Mouse (Mus musculus): ENCODE measurements around the gene Pnpla7. TPM values are rescaled to one million over a fixed set of nuclear protein-coding genes. Genes with fewer than 3 reads are reported as not detected.
A peak's percentile ranks its signal among the peaks of the same experiment; 100 is the strongest.
"Not testable (repeated sequence)": the region's sequence is repeated elsewhere in the genome, so short reads cannot be mapped to it uniquely, and the experiment has no call there.

Gene Pnpla7
- 8.5 and 10.4 TPM in 2 replicates for polyA plus RNA-seq (2011; ENCODE audit: insufficient read length, low read depth, missing spikeins)

DNA sequence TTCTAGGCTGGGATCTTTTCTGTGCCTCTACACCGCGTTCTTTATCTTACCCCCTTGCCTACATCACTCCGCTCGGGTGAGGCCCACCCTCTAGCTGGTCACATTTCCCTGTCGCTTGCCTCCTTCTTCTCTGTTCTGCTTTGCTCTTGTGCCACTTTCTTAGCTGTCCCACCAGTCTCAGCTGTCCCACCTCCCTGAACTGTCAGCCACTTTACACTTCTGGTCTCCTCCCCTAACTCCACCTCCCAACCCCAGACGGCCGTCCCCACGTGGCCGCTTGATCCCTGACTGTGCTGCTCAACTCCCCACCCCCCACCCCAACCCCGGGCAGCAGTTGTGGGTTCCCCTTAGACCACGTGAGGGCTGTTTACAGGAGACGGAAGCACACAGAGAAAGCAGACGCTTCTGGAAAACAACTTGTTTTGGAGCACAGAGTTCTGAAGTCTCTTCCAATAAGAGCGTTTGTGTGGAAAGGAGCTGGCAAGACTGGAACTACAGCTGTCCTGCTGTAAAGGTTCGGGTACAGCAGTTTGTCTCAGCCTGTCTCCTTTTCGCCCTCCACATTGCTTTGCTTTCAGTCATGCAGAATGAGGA is at the start of gene Pnpla7:
Gene Pnpla7 (plus strand): TSS at position 330 of the 594 bp plus-strand sequence.
- TF ChIP-seq CTCF (IDR thresholded peaks at IDR 0.05; ENCODE audit: borderline replicate concordance, insufficient read depth, low read length) (no peak), POLR2A (IDR thresholded peaks at IDR 0.05; ENCODE audit: low read depth, low read length) (peak; percentile 65; the same call in 1 of the 2 replicates)
- Histone ChIP-seq H3K27ac (ENCODE audit: insufficient read depth, low read length) (no peak within 1 kb of the TSS; the same call in 1 of the 2 replicates), H3K4me1 (ENCODE audit: control insufficient read depth, insufficient read depth, low read length) (peaks cover 6% of the 10 kb centered on the region; the same call in 1 of the 2 replicates)

DNA sequence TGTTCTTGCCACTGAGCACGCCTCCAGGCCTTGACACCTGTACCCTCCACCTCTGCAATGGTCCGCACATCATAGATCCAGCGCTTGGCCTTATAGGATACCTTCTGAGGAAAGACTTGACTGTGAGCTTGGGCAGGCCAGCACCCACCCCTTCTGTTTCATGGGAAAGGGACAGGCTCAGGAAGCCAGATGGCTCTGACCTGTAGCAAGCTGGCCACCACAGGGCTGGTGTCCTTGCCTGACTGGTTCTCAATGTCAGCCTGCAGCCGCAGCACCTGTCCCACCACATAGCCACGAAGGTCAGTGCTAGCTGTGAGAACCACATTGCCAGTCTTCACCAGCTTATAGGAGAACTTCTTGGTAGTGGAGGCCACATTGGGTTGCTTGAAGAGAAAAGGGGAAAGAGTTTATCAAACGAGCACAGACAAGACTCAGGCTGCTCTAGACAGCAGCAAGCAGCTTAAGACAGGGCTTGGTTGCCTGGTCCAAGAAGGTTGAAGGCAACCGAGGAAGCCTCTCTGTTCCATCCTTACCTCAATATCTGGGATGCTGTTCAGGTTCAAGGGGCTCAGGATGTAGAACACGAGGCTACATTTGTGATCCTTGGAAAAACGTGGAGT is 49.4 kb upstream of the Pnpla7 start:
- Histone ChIP-seq H3K4me3 (ENCODE audit: insufficient read depth, low read length) (no peak overlapping the region), H3K27ac (ENCODE audit: insufficient read depth, low read length) (no peak overlapping the region), H3K4me1 (ENCODE audit: control insufficient read depth, insufficient read depth, low read length) (no peaks in the 10 kb centered on the region)
- TF ChIP-seq POLR2A (IDR thresholded peaks at IDR 0.05; ENCODE audit: low read depth, low read length) (no peak), CTCF (IDR thresholded peaks at IDR 0.05; ENCODE audit: borderline replicate concordance, insufficient read depth, low read length) (no peak)

More for the DNA sequence above, at the start of gene Pnpla7:
- H3K4me3 ChIP-seq (ENCODE audit: insufficient read depth, low read length) = peak within 1 kb of the TSS; percentile 86

DNA sequence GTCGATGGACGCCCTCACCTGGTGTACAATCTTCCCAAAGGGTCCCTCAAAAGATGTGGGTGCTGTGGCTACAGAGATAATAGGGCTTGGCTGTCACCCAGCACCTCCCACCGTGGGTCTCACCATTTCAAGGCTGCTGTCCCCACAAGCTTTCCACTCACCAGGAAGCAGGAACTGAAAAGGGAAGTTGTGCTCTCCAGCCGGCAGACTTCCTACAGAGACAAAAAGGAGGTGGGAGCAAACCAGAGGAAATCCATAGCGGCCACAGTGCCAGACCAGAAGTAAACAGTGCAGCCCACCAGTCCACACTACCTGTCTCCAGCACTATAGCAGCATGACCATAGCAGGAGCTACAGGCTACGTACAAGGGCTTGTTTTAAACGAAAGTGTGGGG is 48.9 kb upstream of the Pnpla7 start:
- H3K27ac ChIP-seq (ENCODE audit: insufficient read depth, low read length) = no peak overlapping the region
- H3K4me3 ChIP-seq (ENCODE audit: insufficient read depth, low read length) = no peak overlapping the region
- TF ChIP-seq CTCF (IDR thresholded peaks at IDR 0.05; ENCODE audit: borderline replicate concordance, insufficient read depth, low read length) (no peak), POLR2A (IDR thresholded peaks at IDR 0.05; ENCODE audit: low read depth, low read length) (no peak)
- H3K4me1 ChIP-seq (ENCODE audit: control insufficient read depth, insufficient read depth, low read length) = no peaks in the 10 kb centered on the region

DNA sequence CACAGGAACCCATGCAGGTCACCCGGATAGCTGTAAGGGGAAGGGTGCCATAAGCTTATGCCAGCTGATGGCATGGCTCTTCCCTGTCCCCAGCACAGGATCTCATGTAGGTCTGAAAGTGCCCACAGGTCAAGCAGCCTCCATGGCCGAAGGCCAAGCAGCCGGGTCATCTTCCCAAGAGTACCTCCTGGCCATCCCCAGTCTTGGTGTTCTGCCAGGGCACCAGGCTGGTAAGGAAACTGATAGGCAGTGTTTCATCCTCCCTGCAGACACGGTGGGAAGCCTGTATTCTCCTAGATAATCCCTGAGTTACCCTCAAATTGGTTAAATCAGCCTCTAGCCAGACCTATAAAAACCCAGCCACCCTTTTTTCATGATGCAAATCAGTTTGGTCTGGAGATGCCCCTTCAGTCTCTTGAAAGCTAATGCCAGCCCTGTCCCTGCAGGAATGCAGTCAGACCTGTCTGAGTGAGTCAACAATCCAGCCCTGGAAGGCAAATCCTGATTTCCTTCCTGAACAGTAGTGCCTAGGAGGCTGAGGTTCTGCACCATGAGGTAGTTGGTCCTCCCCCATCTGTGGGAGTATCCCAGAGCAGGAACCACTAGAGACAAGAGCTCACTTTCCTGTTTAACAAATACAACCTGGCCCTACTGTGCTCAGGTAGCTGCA is 47.9 kb upstream of the Pnpla7 start:
- Histone ChIP-seq H3K27ac (ENCODE audit: insufficient read depth, low read length) (no peak overlapping the region), H3K4me1 (ENCODE audit: control insufficient read depth, insufficient read depth, low read length) (no peaks in the 10 kb centered on the region), H3K4me3 (ENCODE audit: insufficient read depth, low read length) (no peak overlapping the region)
- TF ChIP-seq POLR2A (IDR thresholded peaks at IDR 0.05; ENCODE audit: low read depth, low read length) (no peak), CTCF (IDR thresholded peaks at IDR 0.05; ENCODE audit: borderline replicate concordance, insufficient read depth, low read length) (no peak)

DNA sequence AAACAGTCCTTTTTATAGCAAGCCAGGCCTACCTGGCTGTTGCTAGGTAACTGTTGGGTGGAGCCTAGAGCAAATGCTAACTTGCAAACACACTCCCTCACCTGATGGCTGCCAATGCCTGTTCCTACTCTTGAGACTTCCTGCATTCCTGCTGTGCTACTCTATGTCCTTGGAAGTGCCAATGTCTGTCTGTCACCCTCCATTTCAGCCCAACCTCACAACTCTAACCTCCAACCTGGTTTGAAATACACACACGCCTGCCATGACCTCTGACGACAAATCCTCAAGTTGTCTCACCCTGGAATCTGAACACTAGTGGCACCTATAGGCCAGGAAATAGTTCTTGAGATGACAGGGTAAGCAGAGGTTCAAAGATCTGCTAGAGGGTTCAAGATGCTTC is 46.7 kb upstream of the Pnpla7 start:
- no peak overlapping the region for H3K27ac ChIP-seq (ENCODE audit: insufficient read depth, low read length)
- no peak overlapping the region for H3K4me3 ChIP-seq (ENCODE audit: insufficient read depth, low read length)
- TF ChIP-seq CTCF (IDR thresholded peaks at IDR 0.05; ENCODE audit: borderline replicate concordance, insufficient read depth, low read length) = no peak
- no peak for TF ChIP-seq POLR2A (IDR thresholded peaks at IDR 0.05; ENCODE audit: low read depth, low read length)
- no peaks in the 10 kb centered on the region for H3K4me1 ChIP-seq (ENCODE audit: control insufficient read depth, insufficient read depth, low read length)

DNA sequence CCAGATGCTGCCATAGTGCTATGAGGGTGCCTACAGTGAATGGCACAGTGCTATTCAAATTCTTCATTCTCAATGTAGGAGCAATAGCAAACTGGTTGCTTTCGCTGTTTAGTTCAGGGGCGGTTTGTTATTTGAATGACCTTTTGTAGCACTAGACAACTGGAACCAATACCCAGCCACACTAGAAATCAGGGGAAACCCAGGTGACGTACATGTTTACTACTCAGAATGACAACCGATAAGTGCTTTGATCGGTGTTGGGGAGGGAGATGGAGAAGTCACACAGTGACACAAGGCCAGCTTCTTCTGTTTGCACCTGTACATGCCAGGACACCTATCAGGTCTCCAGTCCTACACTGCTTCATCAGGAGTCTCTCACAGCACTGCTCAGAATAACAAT is 46.2 kb upstream of the Pnpla7 start:
- Histone ChIP-seq H3K27ac (ENCODE audit: insufficient read depth, low read length) (no peak overlapping the region), H3K4me3 (ENCODE audit: insufficient read depth, low read length) (no peak overlapping the region), H3K4me1 (ENCODE audit: control insufficient read depth, insufficient read depth, low read length) (no peaks in the 10 kb centered on the region)
- TF ChIP-seq CTCF (IDR thresholded peaks at IDR 0.05; ENCODE audit: borderline replicate concordance, insufficient read depth, low read length) = no peak
- no peak for TF ChIP-seq POLR2A (IDR thresholded peaks at IDR 0.05; ENCODE audit: low read depth, low read length)

DNA sequence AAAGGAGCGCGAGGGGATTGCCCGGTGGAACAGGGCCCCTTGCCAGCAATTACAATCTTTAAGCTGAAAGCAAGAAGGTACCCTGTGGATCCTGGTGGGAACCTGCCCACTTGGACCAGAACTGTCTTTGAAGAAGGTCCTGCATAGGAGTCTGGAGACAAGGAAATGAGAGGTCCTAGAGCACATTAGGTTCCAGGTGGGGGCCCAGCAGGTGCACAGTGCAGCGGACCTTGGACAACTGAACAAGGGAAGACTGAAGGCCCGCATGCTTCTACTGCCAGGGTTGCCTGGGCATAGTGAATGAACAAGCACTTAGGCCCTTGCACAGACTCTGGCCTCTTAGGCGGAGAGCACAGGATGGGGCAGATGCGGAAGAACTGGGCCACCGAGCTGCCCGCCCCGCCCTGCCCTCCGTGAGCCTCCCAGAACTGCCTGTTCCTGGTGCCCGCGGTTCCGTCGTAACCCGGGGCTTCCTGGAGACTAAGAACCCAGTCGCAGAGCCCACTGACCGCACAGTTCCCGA is 41.3 kb upstream of the Pnpla7 start:
- no peak overlapping the region for H3K27ac ChIP-seq (ENCODE audit: insufficient read depth, low read length)
- no peaks in the 10 kb centered on the region for H3K4me1 ChIP-seq (ENCODE audit: control insufficient read depth, insufficient read depth, low read length)
- no peak for TF ChIP-seq POLR2A (IDR thresholded peaks at IDR 0.05; ENCODE audit: low read depth, low read length)
- TF ChIP-seq CTCF (IDR thresholded peaks at IDR 0.05; ENCODE audit: borderline replicate concordance, insufficient read depth, low read length) = no peak
- peak overlapping the region; percentile 74 for H3K4me3 ChIP-seq (ENCODE audit: insufficient read depth, low read length)

DNA sequence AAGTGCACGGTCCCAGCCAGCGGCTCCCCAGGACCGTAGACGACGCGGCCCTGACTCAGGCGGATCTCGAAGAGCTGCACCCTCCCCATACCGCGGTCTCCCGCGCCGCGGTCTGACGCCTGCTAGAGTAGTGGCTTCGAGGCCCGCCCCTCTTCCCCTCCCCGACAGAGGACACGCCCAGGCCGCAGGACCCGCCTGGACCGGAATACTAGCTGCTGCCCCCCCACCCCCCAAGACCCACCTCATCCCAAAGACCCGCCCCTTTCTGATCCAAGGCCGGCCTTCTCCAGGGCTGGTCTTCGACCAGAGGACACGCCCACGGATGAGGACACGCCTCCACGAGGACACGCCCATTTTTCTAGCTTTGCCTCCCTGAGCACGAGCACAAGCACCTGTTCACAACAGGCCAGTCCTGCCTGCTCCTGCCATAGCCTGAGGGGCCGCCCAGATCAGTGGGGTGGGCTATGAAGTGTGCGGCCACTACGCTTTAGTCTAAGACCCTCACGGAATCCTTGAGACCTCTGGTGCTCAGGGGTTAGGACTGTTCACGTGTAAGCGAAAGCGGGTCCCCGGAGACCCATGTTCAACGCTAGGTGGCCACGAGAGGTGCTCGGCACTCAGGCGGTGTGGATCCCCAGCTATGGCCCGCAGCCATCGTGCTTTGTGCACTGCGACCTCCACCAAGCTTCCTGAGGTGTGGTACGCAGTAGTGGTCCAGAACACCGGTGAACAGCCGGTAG is 40.6 kb upstream of the Pnpla7 start, which contains the start of gene Arrdc1:
Gene Arrdc1 (minus strand): TSS at position 196 of the 740 bp plus-strand sequence.
- Histone ChIP-seq H3K27ac (ENCODE audit: insufficient read depth, low read length) (no peak within 1 kb of the TSS), H3K4me3 (ENCODE audit: insufficient read depth, low read length) (peak within 1 kb of the TSS; percentile 74), H3K4me1 (ENCODE audit: control insufficient read depth, insufficient read depth, low read length) (no peaks in the 10 kb centered on the region)
- TF ChIP-seq POLR2A (IDR thresholded peaks at IDR 0.05; ENCODE audit: low read depth, low read length) (peak; percentile 83), CTCF (IDR thresholded peaks at IDR 0.05; ENCODE audit: borderline replicate concordance, insufficient read depth, low read length) (peak; percentile 36; the same call in 1 of the 2 replicates)

DNA sequence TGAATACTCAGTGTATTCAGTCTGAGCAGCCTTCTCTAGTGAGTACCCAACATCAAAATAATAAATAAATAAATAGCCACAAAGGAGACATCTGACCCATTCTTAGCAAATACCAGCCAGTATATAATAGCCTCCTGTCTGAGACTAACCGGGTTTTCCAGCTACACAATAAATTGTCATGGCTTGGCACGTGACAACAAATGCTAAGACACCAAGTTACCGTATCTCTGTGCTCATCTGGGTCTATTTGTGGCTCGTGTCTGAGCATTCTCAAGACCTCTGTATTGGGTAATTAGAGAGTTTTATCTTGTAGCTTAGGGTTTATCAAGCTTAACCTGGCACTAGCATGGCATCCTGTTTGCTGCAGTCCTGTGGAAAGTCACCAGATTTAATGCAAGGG is 33.7 kb upstream of the Pnpla7 start:
- TF ChIP-seq POLR2A (IDR thresholded peaks at IDR 0.05; ENCODE audit: low read depth, low read length) (no peak), CTCF (IDR thresholded peaks at IDR 0.05; ENCODE audit: borderline replicate concordance, insufficient read depth, low read length) (no peak)
- Histone ChIP-seq H3K27ac (ENCODE audit: insufficient read depth, low read length) (no peak overlapping the region), H3K4me1 (ENCODE audit: control insufficient read depth, insufficient read depth, low read length) (no peaks in the 10 kb centered on the region), H3K4me3 (ENCODE audit: insufficient read depth, low read length) (no peak overlapping the region)

DNA sequence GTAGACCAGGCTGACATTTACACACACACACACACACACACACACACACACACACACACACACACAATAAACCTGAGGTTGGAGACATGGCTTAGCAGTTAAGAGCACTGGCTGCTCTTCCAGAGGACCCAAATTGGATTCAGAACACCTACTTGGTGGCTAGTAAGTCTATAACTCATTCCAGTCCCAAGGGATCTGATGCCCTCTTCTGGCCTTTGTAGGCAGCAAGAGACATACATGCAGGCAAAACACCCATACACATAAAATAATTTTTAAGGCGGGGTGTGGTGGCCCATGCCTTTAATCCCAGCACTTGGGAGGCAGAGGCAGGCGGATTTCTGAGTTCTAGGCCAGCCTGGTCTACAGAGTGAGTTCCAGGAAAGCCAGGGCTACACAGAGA is 31.5 kb upstream of the Pnpla7 start:
- H3K4me3 ChIP-seq (ENCODE audit: insufficient read depth, low read length) = not testable (repeated sequence)

More for the DNA sequence above, 31.5 kb upstream of the Pnpla7 start:
- H3K27ac ChIP-seq (ENCODE audit: insufficient read depth, low read length); H3K4me1 ChIP-seq (ENCODE audit: control insufficient read depth, insufficient read depth, low read length): not testable (repeated sequence)
